Mouse (Mus musculus) small intestine, adult 2 months (tissue): ENCODE results near the gene Ssr1. TPM values are rescaled to one million over a fixed set of nuclear protein-coding genes. Genes with fewer than 3 reads are reported as not detected.

Source experiments
- H3K27ac ChIP-seq: fragments of 200-500 bp; 2 replicates; pipeline ENCODE4 v1.5.1; 2012; ENCODE audit warnings: low read depth, low read length, control low read depth, inconsistent platforms; ENCODE audit not compliant: insufficient read depth
- H3K27me3 ChIP-seq: fragments of 200-500 bp; 2 replicates; pipeline ENCODE4 v1.6.1; 2012; ENCODE audit warnings: mild to moderate bottlenecking, moderate library complexity, low read length, inconsistent platforms; ENCODE audit not compliant: control insufficient read depth, insufficient read depth
- H3K36me3 ChIP-seq: fragments of 200-500 bp; 2 replicates; pipeline ENCODE4 v1.6.1; 2012; ENCODE audit warnings: mild to moderate bottlenecking, low read length, control low read depth, inconsistent platforms; ENCODE audit not compliant: control insufficient read depth, insufficient read depth
- H3K4me1 ChIP-seq: fragments of 200-500 bp; 2 replicates; pipeline ENCODE4 v1.6.1; 2012; ENCODE audit warnings: low read length, inconsistent platforms, mixed read lengths; ENCODE audit not compliant: control insufficient read depth, insufficient read depth, insufficient read length
- H3K4me3 ChIP-seq: fragments of 200-500 bp; 2 replicates; pipeline ENCODE4 v1.5.1; 2012; ENCODE audit warnings: low read depth, mild to moderate bottlenecking, control low read depth, inconsistent platforms, low read length, moderate library complexity
- CTCF ChIP-seq: fragments of 200-500 bp; IDR thresholded peaks from 2 replicates; pipeline ENCODE4 v1.5.1; 2012; ENCODE audit warnings: low read depth, mild to moderate bottlenecking, control low read depth, inconsistent platforms, low read length, moderate library complexity, mixed read lengths; ENCODE audit not compliant: insufficient replicate concordance, insufficient read length; ENCODE audit errors: extremely low read depth
- POLR2A ChIP-seq: fragments of 200-500 bp; IDR thresholded peaks from 2 replicates; pipeline ENCODE4 v1.6.1; 2012; ENCODE audit warnings: low read depth, mild to moderate bottlenecking, control low read depth, inconsistent platforms, low read length, moderate library complexity
- WGBS: fragments of 180-500 bp; shearing (Covaris S2); methylation state at CpG from one replicate; pipeline ENCODE4 v1.1.7; 2018; 5-methylcytosine and 5-hydroxymethylcytosine counted together
- polyA plus RNA-seq: library from polyadenylated mRNA; depleted of rRNA; stranded (reverse); fragments of >200 nt; gene quantifications from 2 replicates; pipeline ENCODE4 v1.2.3, GENCODE M21; 2012

Ssr1 gene
- polyA plus RNA-seq, 1 experiment = 3.0 TPM

DNA sequence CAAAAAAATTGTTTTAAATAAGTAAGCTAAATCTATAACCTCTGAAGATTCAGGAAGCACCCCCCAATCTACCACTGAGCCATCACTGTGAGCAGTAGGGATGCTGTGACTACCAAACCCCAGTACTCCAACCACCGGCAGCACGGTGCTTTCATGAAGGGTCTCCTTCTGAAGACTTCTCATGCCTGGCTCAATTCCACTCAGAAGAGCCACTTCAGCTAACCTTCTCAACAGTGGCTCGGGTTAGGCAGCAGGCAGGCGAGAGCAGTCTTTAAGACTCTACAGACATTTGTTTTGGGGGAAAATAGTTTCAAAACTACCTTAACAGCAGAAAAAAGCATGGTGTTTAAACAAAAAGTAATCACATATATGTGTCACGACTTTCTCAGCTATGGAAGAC, 13.0 kb downstream of the Ssr1 start:
- peaks cover 71% of the 10 kb centered on the region for H3K36me3 ChIP-seq
- H3K4me1 ChIP-seq = no peaks in the 10 kb centered on the region
- H3K27ac ChIP-seq = no peak overlapping the region
- TF ChIP-seq CTCF (no peak), POLR2A (no peak)
- no peak overlapping the region for H3K4me3 ChIP-seq
- 83% methylated on average over 5 of the region's 5 CpGs for WGBS
- no peaks in the 10 kb centered on the region for H3K27me3 ChIP-seq

DNA sequence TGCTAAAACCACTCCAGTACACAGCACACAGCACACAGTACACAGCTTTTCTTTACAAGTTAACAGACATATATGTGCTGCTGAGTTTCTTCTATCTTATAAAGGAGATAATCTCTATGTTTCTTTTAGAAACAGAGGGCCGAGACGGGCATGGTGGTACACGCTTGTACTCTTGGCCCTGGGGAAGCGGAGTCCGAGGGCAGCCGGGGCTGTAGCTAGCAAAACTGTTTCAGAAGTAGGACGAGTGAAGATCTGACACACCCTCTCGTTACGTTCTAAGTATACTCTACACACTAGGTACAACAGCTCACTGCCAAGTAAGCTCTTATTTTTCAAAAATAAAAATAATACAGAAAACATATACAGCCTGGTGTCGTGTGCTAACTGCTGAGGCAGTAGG, 13.7 kb downstream of the Ssr1 start:
- Histone ChIP-seq H3K27me3 (no peaks in the 10 kb centered on the region), H3K4me1 (no peaks in the 10 kb centered on the region), H3K27ac (no peak overlapping the region), H3K36me3 (peaks cover 69% of the 10 kb centered on the region), H3K4me3 (no peak overlapping the region)
- WGBS = 93% methylated on average over 10 of the region's 10 CpGs
- TF ChIP-seq CTCF (no peak), POLR2A (no peak)

DNA sequence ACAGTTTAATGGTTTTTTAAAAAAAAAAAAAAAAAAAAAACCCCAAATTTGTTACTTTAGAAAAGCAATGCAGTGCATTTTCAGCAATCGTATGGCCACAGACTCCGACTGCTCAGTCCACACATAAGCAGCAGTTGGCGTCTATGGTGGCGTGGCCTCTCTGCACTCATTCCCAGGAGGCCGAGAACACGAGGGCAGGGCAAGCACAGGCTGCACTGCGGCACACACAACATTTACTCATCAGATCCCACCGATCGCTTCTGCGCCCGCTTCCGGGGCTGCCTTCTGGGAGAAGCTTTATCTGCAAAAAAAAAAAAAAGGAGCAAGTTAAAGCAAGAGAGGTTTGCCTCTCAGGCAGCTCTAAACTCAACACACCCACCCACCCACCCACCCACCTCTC, 14.5 kb downstream of the Ssr1 start:
- Histone ChIP-seq H3K27ac (no peak overlapping the region), H3K4me3 (no peak overlapping the region), H3K27me3 (no peaks in the 10 kb centered on the region), H3K36me3 (peaks cover 65% of the 10 kb centered on the region), H3K4me1 (no peaks in the 10 kb centered on the region)
- 91% methylated on average over 12 of the region's 12 CpGs for WGBS
- no peak for TF ChIP-seq POLR2A
- TF ChIP-seq CTCF = no peak

DNA sequence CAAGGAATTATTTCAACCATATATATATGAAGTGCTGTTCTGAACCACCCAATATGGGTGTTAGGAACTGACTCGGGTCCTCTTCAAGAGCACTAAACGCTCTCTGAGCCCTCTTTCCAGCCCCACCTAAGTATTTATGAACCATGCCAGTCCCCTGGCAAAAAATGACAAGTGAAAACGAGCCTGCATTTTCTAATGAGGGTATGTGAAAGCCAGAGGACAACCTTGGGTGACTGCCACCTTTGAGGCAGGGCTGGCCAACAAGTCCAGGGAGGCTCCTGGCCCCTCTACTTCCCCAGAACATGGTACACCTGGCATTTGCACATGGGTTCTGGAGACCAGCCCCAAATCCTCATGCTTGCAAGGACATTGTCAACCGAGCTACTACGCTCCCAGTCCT, 19.3 kb downstream of the Ssr1 start:
- Histone ChIP-seq H3K27me3 (no peaks in the 10 kb centered on the region), H3K4me1 (peaks cover 4% of the 10 kb centered on the region; the same call in 1 of the 2 replicates)

DNA sequence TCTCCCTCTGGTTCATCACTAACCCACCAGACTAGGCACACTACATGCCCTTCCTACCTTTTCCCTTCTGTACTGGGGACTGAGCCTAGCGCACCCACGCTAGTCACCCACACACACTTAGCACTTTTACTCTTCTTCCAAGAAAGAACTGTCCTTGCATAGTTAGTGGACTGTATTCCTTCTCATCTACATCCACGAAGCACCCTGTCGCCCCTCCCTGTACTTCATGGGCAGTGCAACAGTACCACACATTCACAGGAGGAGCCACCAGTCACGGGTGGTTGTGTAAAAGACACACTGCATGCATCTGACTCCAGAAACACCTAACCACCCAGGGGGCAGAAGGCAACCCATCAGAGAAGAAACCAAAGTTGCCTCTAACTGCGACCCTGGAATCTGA, 20.0 kb downstream of the Ssr1 start:
- Histone ChIP-seq H3K27ac (no peak overlapping the region), H3K4me3 (no peak overlapping the region), H3K27me3 (no peaks in the 10 kb centered on the region), H3K4me1 (peaks cover 4% of the 10 kb centered on the region; the same call in 1 of the 2 replicates), H3K36me3 (peaks cover 26% of the 10 kb centered on the region)
- WGBS = 87% methylated on average over 6 of the region's 6 CpGs
- no peak for TF ChIP-seq POLR2A

More for the DNA sequence above, 19.3 kb downstream of the Ssr1 start:
- no peak overlapping the region for H3K27ac ChIP-seq
- 84% methylated on average over 5 of the region's 5 CpGs for WGBS
- peaks cover 33% of the 10 kb centered on the region for H3K36me3 ChIP-seq
- no peak overlapping the region for H3K4me3 ChIP-seq
- TF ChIP-seq POLR2A = no peak
- no peak for TF ChIP-seq CTCF

DNA sequence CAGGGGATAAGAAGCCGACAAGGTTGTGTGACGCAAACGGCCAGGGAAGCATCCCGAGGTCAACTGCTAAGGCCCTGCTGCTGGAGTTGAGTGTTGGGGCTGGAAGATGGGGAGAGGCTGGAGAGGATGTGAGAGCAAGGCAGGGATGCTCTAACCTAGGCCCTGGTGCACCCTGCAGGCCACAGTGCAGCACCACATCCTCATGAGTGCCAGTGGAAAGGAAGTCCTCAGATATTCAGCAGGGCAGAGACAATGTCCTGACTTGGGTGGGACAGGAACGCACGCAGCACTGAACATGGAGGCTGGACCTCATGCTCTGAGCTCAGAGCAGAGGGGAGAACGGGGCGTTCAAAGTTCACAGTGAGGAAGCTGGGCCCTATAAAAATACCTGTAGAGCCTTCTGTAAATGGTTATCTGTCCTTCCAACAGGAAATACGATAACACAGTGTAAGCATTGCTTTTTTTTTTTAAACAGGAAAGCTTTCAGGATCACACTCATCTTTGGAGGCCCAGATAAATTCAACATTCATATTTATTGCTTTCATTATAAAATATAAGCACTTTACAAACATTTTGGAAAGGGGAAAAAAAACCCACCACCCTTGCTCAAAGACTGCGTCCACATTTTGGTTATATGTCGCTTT, 23.0 kb downstream of the Ssr1 start:
- Histone ChIP-seq H3K27me3 (no peaks in the 10 kb centered on the region), H3K4me1 (peaks cover 8% of the 10 kb centered on the region), H3K4me3 (no peak overlapping the region), H3K36me3 (peaks cover 4% of the 10 kb centered on the region; the same call in 1 of the 2 replicates), H3K27ac (no peak overlapping the region)
- TF ChIP-seq CTCF = peak; percentile 22; the same call in 1 of the 2 replicates
- TF ChIP-seq POLR2A = no peak
- 47% methylated on average over 11 of the region's 11 CpGs for WGBS

DNA sequence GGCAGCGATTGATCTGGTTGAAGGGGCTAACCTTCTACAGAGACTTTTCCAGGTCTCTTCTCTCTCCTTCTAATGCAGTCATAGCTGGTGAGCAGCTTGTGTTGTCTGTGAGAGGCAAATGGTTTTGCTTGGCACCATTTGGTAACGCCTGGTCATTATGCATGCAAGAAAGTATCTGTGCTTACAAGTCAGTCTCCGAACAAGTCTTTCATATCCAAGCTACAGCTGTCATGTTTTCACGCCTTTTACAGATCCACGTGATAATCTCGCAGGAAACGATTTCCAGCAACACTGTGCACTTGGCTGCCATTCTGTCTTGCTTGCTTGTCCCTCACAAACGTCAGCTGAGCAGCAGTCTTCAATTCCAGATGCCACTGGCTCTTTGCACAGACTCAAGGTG, 24.0 kb downstream of the Ssr1 start:
- Histone ChIP-seq H3K36me3 (no peaks in the 10 kb centered on the region; the same call in 1 of the 2 replicates), H3K4me3 (no peak overlapping the region), H3K27me3 (no peaks in the 10 kb centered on the region), H3K4me1 (peaks cover 8% of the 10 kb centered on the region), H3K27ac (no peak overlapping the region)
- TF ChIP-seq CTCF (no peak), POLR2A (no peak)
- WGBS = 75% methylated on average over 8 of the region's 8 CpGs

DNA sequence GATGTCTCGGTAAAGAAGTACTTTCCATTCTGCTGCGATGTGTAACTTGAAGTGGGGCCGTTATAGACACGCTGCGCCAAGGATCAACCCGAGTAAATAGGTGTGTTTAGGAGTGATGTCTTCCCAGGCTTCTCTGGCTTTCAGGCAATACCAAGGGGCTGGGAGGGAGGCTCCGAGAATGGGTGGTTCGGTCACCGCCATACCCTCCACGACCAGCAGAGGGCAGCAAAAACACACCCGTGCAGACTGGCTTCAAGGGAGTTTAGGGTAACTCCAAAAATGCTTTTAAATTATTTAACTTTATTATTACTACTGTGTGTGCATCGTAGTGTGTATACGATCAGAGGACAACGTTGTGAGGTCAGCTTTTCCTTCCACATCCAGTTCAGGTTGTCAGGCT, 24.7 kb downstream of the Ssr1 start:
- TF ChIP-seq POLR2A (no peak), CTCF (peak; percentile 97)
- H3K36me3 ChIP-seq = no peaks in the 10 kb centered on the region
- H3K4me1 ChIP-seq = peaks cover 8% of the 10 kb centered on the region
- 8% methylated on average over 14 of the region's 14 CpGs for WGBS
- H3K27me3 ChIP-seq = no peaks in the 10 kb centered on the region
- H3K27ac ChIP-seq = no peak overlapping the region
- no peak overlapping the region for H3K4me3 ChIP-seq
